Mouse (Mus musculus) liver, embryonic 14.5 days (tissue): ENCODE measurements at regions not wholly inside any gene's neighbourhood (a gene's known extent, or its start where the extent isn't known, plus 50 kb on each side); places are given as distances from the start of the nearest gene placed in this dataset.

ENCODE experiments used
- ATAC-seq: fragments of 200-750 bp; cut with Nextera tagmentation; 2 replicates; pipeline ENCODE4 v1.8.0; 2017; ENCODE audit warnings: moderate number of reproducible peaks, mild to moderate bottlenecking, moderate library complexity; ENCODE audit not compliant: insufficient read depth
- DNase-seq, 3 experiments: peaks; one replicate each; pipeline ENCODE4 v3.0.0-alpha.2; 2012 to 2013; ENCODE audit warnings: low read depth in 3 of 3, low spot score in 3 of 3
- H3K27ac ChIP-seq: fragments of 300-500 bp; sonication (generic); 2 replicates; pipeline ENCODE4 v1.5.1; 2014; ENCODE audit warnings: moderate library complexity, mild to moderate bottlenecking, control low read depth, inconsistent platforms
- H3K27me3 ChIP-seq: fragments of 300-500 bp; sonication (generic); 2 replicates; pipeline ENCODE4 v1.6.1; 2014; ENCODE audit warnings: mild to moderate bottlenecking, low read length, moderate library complexity; ENCODE audit not compliant: control insufficient read depth, insufficient read depth
- H3K36me3 ChIP-seq: fragments of 300-500 bp; sonication (generic); replicated peaks from 2 replicates; pipeline ENCODE4 v1.6.1; 2014; ENCODE audit warnings: low read depth; ENCODE audit not compliant: control insufficient read depth, insufficient read depth
- H3K4me1 ChIP-seq, 2 experiments: fragments of 200-500 bp in 1 of 2; fragments of 300-500 bp in 1 of 2; sonication (generic) in 1 of 2; replicated peaks; 2 replicates each; pipeline ENCODE4 v1.6.1; 2012 to 2014; ENCODE audit warnings: antibody characterized with exemption in 1 of 2, inconsistent platforms in 1 of 2, low read length in 1 of 2; ENCODE audit not compliant: control insufficient read depth in 2 of 2, insufficient read depth in 2 of 2
- H3K4me2 ChIP-seq: fragments of 300-500 bp; sonication (generic); 2 replicates; pipeline ENCODE4 v1.6.1; 2014; ENCODE audit warnings: low read depth, mild to moderate bottlenecking, control low read depth, moderate library complexity
- H3K4me3 ChIP-seq, 2 experiments: fragments of 200-500 bp in 1 of 2; fragments of 300-500 bp in 1 of 2; sonication (generic) in 1 of 2; 2 replicates each; pipeline ENCODE4 v1.5.1; 2012 to 2014; ENCODE audit warnings: low read depth in 2 of 2, low read length in 2 of 2, mild to moderate bottlenecking in 2 of 2, control low read depth in 1 of 2, inconsistent platforms in 1 of 2, moderate library complexity in 1 of 2; ENCODE audit not compliant: insufficient read depth in 1 of 2
- H3K9ac ChIP-seq: fragments of 300-500 bp; sonication (generic); replicated peaks from 2 replicates; pipeline ENCODE4 v1.6.1; 2014; ENCODE audit warnings: mild to moderate bottlenecking, control low read depth, moderate library complexity
- H3K9me3 ChIP-seq: fragments of 300-500 bp; sonication (generic); 2 replicates; pipeline ENCODE4 v1.6.1; 2016; ENCODE audit warnings: low read length, mixed read lengths; ENCODE audit not compliant: control insufficient read depth
- CTCF ChIP-seq: IDR thresholded peaks from 2 replicates; pipeline ENCODE4 v1.5.1; 2016; ENCODE audit warnings: antibody characterized with exemption, low read depth, control low read depth
- EP300 ChIP-seq: IDR thresholded peaks from 2 replicates; pipeline ENCODE4 v1.6.1; 2016; ENCODE audit warnings: antibody characterized with exemption, low read depth
- WGBS: fragments of 180-500 bp; shearing (Covaris S2); extraction: QIAGEN DNeasy Blood & Tissue Kit; methylation state at CpG from one replicate; pipeline ENCODE4 v1.1.7; 2014; ENCODE audit not compliant: insufficient replicate concordance; 5-methylcytosine and 5-hydroxymethylcytosine counted together

DNA sequence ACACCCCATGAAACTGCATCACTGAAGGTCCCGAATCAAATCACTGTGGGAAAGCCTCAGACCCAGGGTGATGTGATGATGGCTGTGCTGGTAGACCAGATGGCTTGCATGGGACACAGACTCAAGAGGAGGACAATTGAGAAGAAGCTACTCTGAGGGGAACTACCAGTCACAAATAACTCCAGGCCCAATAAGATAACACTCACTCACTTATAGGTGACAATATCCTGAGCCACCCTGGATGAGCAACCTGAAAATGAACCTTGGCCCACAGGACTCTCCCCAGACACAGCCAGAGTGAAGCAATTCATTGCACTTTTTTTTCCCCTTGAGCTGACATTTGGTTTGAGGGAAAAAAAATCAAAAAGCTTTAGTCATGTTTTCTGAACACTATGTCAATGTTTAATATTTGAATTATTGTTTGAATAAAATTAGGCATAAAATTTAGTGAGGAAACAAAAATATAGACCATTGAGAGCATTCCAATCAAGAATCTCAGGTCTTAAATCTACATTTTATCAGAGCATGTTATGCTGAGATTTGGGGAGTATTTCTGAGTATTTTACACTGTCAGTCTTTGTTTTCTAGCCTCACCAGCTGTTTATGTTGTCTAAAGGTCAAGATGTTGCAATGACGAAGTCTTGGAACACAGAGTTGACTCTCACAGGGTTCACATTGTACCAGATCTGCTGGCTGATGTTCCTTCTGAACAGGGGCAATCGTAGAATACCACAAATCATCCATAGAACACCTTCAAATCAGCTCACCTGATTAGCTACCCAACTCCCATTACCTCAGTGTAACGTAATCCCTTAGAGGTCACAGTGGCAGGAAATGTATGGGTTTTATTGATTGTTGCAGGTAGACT is 67.9 kb upstream of the Gm6993 start:
- Histone ChIP-seq H3K4me3 (no peak overlapping the region), H3K36me3 (no peaks in the 10 kb centered on the region), H3K27ac (no peak overlapping the region), H3K4me1 (no peaks in the 10 kb centered on the region), H3K9ac (no peak overlapping the region), H3K27me3 (no peaks in the 10 kb centered on the region), H3K4me2 (no peak overlapping the region), H3K9me3 (no peaks in the 10 kb centered on the region)
- no peak for DNase-seq
- 53% methylated on average over 4 of the region's 4 CpGs for WGBS
- no peak for ATAC-seq
- TF ChIP-seq EP300 (no peak), CTCF (no peak)

- no peak for ATAC-seq
- Histone ChIP-seq H3K27ac (no peak overlapping the region), H3K9me3 (no peaks in the 10 kb centered on the region), H3K4me3 (no peak overlapping the region), H3K36me3 (no peaks in the 10 kb centered on the region), H3K27me3 (no peaks in the 10 kb centered on the region), H3K4me1 (no peaks in the 10 kb centered on the region), H3K9ac (no peak overlapping the region), H3K4me2 (no peak overlapping the region)
- 73% methylated on average over 5 of the region's 5 CpGs for WGBS
- no peak for DNase-seq
- no peak for TF ChIP-seq CTCF
- no peak for TF ChIP-seq EP300
These were observed 67.1 kb upstream of the Gm6993 start for GRCm38 (mm10) chr12:31173512-31173911.

DNA sequence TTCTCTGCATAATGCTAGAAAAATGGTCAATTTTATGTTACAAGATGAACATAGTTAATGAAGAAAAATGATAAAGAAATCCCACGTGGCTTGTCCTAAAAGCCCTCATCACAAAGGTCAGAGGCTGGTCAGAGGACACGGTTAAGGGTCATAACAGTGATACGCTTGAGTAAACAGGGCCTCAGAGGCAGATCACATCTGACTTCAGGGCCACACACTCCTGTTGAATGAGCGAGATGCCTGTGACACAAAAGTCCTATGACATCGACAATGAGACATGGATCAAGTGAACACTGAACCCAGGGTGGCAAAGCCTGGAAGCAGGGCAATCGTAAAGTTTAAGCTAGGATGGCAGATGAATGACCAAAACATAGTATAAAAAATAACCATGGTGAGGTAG is 61.0 kb upstream of the Gm6993 start:
- Histone ChIP-seq H3K4me3 (no peak overlapping the region), H3K36me3 (no peaks in the 10 kb centered on the region), H3K9ac (no peak overlapping the region), H3K4me1 (no peaks in the 10 kb centered on the region), H3K9me3 (no peaks in the 10 kb centered on the region), H3K27ac (no peak overlapping the region), H3K4me2 (no peak overlapping the region), H3K27me3 (no peaks in the 10 kb centered on the region)
- TF ChIP-seq CTCF (no peak), EP300 (no peak)
- ATAC-seq (no peak), DNase-seq (peak in 1 of 3 experiments; percentile 6)
- WGBS: 50% methylated on average over 6 of the region's 6 CpGs

- no peak overlapping the region for H3K27ac ChIP-seq
- H3K27me3 ChIP-seq: no peaks in the 10 kb centered on the region
- ATAC-seq: no peak
- no peaks in the 10 kb centered on the region for H3K9me3 ChIP-seq
- no peak overlapping the region for H3K4me3 ChIP-seq
- 52% methylated on average over 4 of the region's 4 CpGs for WGBS
- no peaks in the 10 kb centered on the region for H3K4me1 ChIP-seq
- DNase-seq: no peak
- H3K9ac ChIP-seq: no peak overlapping the region
- H3K4me2 ChIP-seq: no peak overlapping the region
- TF ChIP-seq CTCF (no peak), EP300 (no peak)
- no peaks in the 10 kb centered on the region for H3K36me3 ChIP-seq
These were observed 56.9 kb upstream of the Gm6993 start for GRCm38 (mm10) chr12:31183632-31184031.

DNA sequence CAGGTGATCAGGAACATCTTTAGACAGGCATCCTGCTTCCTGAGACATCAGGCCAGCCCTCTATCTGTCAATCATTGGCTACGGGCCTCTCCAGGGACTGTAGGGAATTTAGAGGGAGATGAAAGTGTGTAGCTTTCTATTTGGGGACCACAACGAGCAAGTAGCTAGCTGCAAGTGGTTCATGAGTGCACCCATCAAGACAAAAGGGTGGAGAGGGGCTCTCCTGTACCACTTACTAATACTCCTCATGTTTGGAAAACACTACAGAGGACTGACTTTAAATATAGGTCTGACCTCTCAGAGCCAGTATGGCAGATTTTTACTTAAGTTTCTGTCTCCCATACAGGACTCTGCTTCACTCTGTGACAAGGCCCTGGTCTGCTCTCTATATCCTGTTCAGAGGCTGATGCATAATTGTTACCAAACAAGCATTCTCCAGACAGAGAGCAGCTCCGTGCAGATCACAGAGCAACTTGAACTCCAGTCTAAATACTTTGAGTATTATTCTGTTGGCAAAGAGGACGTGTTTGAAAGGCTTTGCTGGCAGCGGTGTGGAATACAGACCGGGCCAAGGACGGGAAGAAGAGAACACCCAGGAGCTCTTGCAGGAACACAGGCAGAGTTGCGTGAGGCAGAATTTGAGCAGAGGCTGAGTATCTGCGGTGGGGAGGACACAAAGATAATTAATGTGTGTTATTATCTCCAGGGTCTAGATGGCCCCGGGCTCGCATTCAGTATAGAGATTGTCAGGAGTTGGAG is 56.2 kb upstream of the Gm6993 start:
- Histone ChIP-seq H3K27ac (no peak overlapping the region), H3K4me2 (no peak overlapping the region), H3K4me1 (no peaks in the 10 kb centered on the region), H3K36me3 (no peaks in the 10 kb centered on the region), H3K4me3 (no peak overlapping the region), H3K27me3 (no peaks in the 10 kb centered on the region), H3K9me3 (no peaks in the 10 kb centered on the region), H3K9ac (no peak overlapping the region)
- ATAC-seq (no peak), DNase-seq (no peak)
- TF ChIP-seq CTCF: no peak
- no peak for TF ChIP-seq EP300
- WGBS: 62% methylated on average over 11 of the region's 11 CpGs
